Mouse (Mus musculus) C2C12 (cell line): ENCODE measurements around the gene Hdac11. TPM values are rescaled to one million over a fixed set of nuclear protein-coding genes. Genes with fewer than 3 reads are reported as not detected.
"Not testable (repeated sequence)": the region's sequence is repeated elsewhere in the genome, so short reads cannot be mapped to it uniquely, and the experiment has no call there.

ENCODE experiments used
- H3K27me3 ChIP-seq: one replicate; pipeline ENCODE4 v1.6.1; 2011; ENCODE audit not compliant: control insufficient read depth, insufficient read depth, insufficient read length
- H3K36me3 ChIP-seq: one replicate; pipeline ENCODE4 v1.6.1; 2011; ENCODE audit not compliant: control insufficient read depth, insufficient read depth
- H3K4me3 ChIP-seq: one replicate; pipeline ENCODE4 v1.5.1; 2011; ENCODE audit warnings: mild to moderate bottlenecking, control low read depth; ENCODE audit not compliant: poor library complexity, insufficient read depth, severe bottlenecking
- H3K79me2 ChIP-seq: one replicate; pipeline ENCODE4 v1.6.1; 2011; ENCODE audit not compliant: control insufficient read depth, insufficient read depth
- H3K79me3 ChIP-seq: one replicate; pipeline ENCODE4 v1.6.1; 2011; ENCODE audit warnings: low read depth, control low read depth
- H3ac ChIP-seq: one replicate; pipeline ENCODE3; 2011; ENCODE audit warnings: low read depth; ENCODE audit not compliant: control insufficient read depth, insufficient read length
- CEBPB ChIP-seq: IDR thresholded peaks from one replicate; pipeline ENCODE4 v1.6.1; 2011; ENCODE audit warnings: low read depth, mild to moderate bottlenecking, control low read depth, moderate library complexity
- CTCF ChIP-seq: IDR thresholded peaks from one replicate; pipeline ENCODE4 v1.5.1; 2011; ENCODE audit not compliant: control insufficient read depth, insufficient read depth, insufficient read length
- FOSL1 ChIP-seq: IDR thresholded peaks from one replicate; pipeline ENCODE4 v1.8.0; 2011; ENCODE audit warnings: mild to moderate bottlenecking, low read length; ENCODE audit not compliant: poor library complexity, insufficient read depth, severe bottlenecking
- MAX ChIP-seq: IDR thresholded peaks from one replicate; pipeline ENCODE4 v1.6.1; 2011; ENCODE audit warnings: mild to moderate bottlenecking, control low read depth
- MYOD1 ChIP-seq: IDR thresholded peaks from one replicate; pipeline ENCODE4 v1.6.1; 2011; ENCODE audit warnings: low read depth; ENCODE audit not compliant: control insufficient read depth, insufficient read length
- MYOG ChIP-seq: IDR thresholded peaks from one replicate; pipeline ENCODE4 v1.6.1; 2011; ENCODE audit not compliant: control insufficient read depth, insufficient read length; ENCODE audit errors: extremely low read depth
- USF1 ChIP-seq: IDR thresholded peaks from one replicate; pipeline ENCODE4 v1.6.1; 2011; ENCODE audit warnings: low read depth, mild to moderate bottlenecking, control low read depth, moderate library complexity
- polyA plus RNA-seq: library from polyadenylated mRNA; unstranded; fragments of >200 nt; fragmentation: generic; extraction: Trizol; gene quantifications from one replicate; pipeline ENCODE4 v1.2.1, GENCODE M21; 2012; ENCODE audit warnings: missing spikeins

Gene Hdac11
- polyA plus RNA-seq, 1 experiment: 1.1 TPM

- Histone ChIP-seq H3K27me3 (peaks cover 26% of the 10 kb centered on the region), H3K79me3 (no peaks in the 10 kb centered on the region), H3K79me2 (no peaks in the 10 kb centered on the region)
Measured at GRCm38 (mm10) chr6:91117149-91117548, 39.3 kb upstream of the Hdac11 start.

GRCm38 (mm10) chr6:91118526-91118925, 37.9 kb upstream of the Hdac11 start:
- Histone ChIP-seq H3K79me3 (no peaks in the 10 kb centered on the region), H3K36me3 (no peaks in the 10 kb centered on the region), H3K27me3 (peaks cover 22% of the 10 kb centered on the region), H3K4me3 (no peak overlapping the region), H3K79me2 (no peaks in the 10 kb centered on the region), H3ac (no peak overlapping the region)
- no peak for TF ChIP-seq MYOD1

More at GRCm38 (mm10) chr6:91117149-91117548, 39.3 kb upstream of the Hdac11 start:
- no peak overlapping the region for H3ac ChIP-seq
- TF ChIP-seq CTCF (no peak), USF1 (no peak), MAX (no peak), MYOG (no peak), MYOD1 (no peak), FOSL1 (no peak)
- H3K36me3 ChIP-seq: no peaks in the 10 kb centered on the region
- H3K4me3 ChIP-seq: no peak overlapping the region

GRCm38 (mm10) chr6:91120206-91120605, 36.3 kb upstream of the Hdac11 start:
- Histone ChIP-seq H3K36me3 (no peaks in the 10 kb centered on the region), H3K4me3 (no peak overlapping the region), H3K27me3 (peaks cover 23% of the 10 kb centered on the region), H3ac (no peak overlapping the region), H3K79me2 (no peaks in the 10 kb centered on the region), H3K79me3 (no peaks in the 10 kb centered on the region)
- TF ChIP-seq CTCF: no peak
- no peak for TF ChIP-seq MAX
- TF ChIP-seq FOSL1: no peak
- no peak for TF ChIP-seq CEBPB
- TF ChIP-seq MYOG: no peak
- no peak for TF ChIP-seq MYOD1
- TF ChIP-seq USF1: no peak

- not testable (repeated sequence) for H3K36me3 ChIP-seq, H3ac ChIP-seq, H3K79me2 ChIP-seq, H3K79me3 ChIP-seq, H3K4me3 ChIP-seq
- peaks cover 20% of the 10 kb centered on the region for H3K27me3 ChIP-seq
Measured at GRCm38 (mm10) chr6:91121089-91121488, 35.4 kb upstream of the Hdac11 start.

- TF ChIP-seq MYOD1 (no peak), MAX (no peak), CTCF (no peak), FOSL1 (no peak), CEBPB (no peak), MYOG (no peak), USF1 (no peak)
- Histone ChIP-seq H3K36me3 (no peaks in the 10 kb centered on the region), H3K4me3 (no peak overlapping the region), H3K27me3 (peaks cover 18% of the 10 kb centered on the region), H3ac (no peak overlapping the region), H3K79me2 (no peaks in the 10 kb centered on the region), H3K79me3 (no peaks in the 10 kb centered on the region)
Measured at GRCm38 (mm10) chr6:91123453-91123852, 33.0 kb upstream of the Hdac11 start.

- Histone ChIP-seq H3K4me3 (no peak overlapping the region), H3K79me3 (no peaks in the 10 kb centered on the region)
Measured at GRCm38 (mm10) chr6:91124286-91125227, 31.9 kb upstream of the Hdac11 start.

More at GRCm38 (mm10) chr6:91124286-91125227, 31.9 kb upstream of the Hdac11 start:
- Histone ChIP-seq H3K27me3 (peaks cover 18% of the 10 kb centered on the region), H3K36me3 (no peaks in the 10 kb centered on the region), H3K79me2 (no peaks in the 10 kb centered on the region), H3ac (no peak overlapping the region)
- no peak for TF ChIP-seq CTCF
- TF ChIP-seq FOSL1: no peak
- no peak for TF ChIP-seq MYOG
